Mouse (Mus musculus): ENCODE results near the gene Bmp8a.
"Not testable (repeated sequence)": the region's sequence is repeated elsewhere in the genome, so short reads cannot be mapped to it uniquely, and the experiment has no call there.

Gene Bmp8a

DNA sequence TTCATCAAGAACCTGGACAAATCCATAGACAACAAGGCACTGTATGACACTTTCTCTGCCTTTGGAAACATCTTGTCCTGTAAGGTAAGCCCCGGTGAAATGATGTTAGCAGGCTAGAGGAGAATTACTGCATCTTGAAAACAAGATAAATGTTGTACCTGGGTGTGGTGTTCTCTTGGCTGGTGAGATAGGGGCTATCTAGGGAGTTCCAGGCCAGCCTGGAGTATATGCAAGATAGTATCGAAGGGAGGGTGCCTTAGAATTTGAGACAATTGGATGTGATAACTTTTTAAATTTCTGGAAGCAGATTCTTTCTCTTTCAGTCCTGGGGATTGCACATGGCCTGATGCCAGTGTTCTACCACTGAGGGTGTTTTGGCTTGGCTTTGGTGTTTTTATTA lies 56.3 kb downstream of the Bmp8a start:
- peak in 1 of 2 experiments; percentile 31 for DNase-seq (ENCODE audit: low spot score in 2 of 2)

DNA sequence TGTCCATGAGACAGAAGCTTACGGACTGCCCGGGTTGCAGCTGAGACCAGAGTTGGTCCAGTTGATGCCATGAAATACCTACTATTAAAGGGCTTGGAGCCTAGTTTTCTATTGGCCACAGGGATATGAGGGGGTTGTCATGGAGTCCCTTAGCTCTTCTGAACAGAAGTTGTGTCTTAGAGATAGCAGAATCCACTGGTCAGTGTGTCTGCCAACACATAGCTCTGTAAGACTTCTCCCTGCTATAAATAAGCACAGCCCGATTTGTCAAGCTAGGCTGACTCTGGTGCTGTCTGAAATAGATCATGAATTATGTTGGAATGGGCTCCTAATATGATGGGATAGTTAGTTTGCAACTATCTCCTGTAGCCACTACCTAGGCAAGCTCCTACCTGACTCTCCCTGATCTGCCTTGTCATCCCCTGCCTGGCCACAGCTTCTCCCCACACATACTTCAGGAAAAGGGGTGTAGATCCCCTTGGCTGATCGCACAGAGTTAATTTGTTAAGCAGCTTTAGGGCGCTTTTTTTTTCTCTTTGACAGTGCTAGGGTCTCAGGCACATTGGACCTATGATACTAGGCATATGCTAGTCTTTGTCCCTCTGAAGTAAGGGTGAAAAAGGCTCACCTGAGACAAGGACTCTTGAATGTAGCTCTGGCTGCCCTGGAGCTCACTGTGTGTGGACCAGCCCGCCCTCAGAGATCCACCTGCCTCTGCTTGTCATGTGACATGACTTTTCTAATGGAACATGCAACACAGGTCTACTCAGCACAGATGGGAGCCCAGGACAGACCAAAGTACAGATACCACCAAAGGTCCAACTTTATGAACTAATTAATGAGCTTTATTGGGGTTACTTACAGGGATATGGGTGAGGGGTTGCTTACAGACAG lies 58.1 kb downstream of the Bmp8a start:
- DNase-seq (ENCODE audit: low spot score in 2 of 2): no peak

DNA sequence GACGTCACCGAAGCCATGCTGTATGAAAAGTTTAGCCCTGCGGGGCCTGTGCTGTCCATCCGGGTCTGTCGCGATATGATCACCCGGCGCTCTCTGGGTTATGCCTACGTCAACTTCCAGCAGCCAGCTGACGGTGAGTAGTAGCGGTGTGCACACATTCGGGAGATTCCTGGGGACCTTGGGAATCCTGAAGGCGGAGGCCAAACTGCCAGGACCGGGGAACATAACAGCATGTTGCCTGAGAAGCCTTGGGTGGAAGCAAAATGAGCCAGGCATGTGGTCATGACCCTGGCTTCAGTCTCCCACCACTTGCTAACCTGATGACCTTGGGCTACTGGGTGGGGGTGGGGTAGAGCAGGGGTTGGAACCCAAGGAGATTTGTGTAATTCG lies 59.4 kb downstream of the Bmp8a start:
- not testable (repeated sequence) for DNase-seq (ENCODE audit: low spot score in 2 of 2)

DNA sequence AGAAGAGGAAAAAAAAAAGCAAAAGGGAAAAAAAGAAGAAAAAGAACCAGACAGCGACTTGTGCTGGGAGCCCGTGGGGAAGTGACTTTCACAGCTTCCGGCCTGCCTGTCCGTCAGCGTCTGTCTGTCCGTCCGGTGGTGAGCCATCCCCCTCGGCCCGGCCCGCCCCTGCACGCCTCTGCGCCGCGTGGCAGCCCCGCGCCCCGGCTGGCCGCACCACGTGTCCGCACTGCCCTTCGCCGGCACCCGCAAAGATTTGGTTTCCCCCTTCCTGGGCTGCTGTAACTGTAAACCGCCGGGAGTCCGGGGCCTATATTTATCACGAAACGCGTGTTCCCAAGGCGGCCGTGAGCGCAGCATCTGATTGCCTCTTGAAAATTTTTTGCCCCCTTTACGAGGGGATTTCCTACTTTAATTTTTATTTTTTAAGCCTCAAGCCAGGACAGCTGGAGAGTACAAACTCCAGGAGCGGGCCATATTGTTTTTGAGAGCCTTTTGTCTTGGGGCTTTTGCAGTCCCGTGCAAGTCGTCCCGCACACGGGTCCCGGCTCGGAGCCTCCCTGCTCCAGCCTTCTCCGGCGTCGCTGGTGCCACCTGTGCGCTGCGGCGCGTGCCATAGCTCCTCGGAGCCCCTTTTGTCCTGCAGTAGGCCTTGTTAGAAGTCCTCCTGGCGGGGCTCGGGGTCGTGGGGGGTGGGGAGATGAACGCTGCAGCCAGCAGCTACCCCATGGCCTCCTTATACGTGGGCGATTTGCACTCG lies 60.0 kb downstream of the Bmp8a start:
- DNase-seq (ENCODE audit: low spot score in 2 of 2): not testable (repeated sequence)

DNA sequence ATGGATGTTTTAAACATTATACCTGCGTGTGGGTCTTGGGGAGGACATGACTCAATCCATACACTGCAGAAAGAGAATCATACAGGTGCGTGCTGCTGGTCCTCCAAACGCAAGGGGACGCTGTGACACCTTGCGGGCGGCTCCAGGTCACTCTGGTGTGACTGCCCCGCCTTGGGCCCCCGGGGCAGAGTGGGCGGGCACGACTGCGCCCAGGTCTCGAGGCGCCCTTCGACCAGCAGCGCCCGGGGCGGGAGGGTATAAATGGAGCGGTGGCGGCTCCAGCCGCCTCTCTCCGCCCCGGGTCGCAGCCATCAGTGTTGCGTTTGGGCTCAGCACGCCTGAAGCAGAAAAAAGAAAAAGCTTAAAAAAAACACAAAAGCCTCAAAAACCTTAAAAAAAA lies 60.6 kb downstream of the Bmp8a start:
- DNase-seq (ENCODE audit: low spot score in 2 of 2): peak; percentile 87 to 93

DNA sequence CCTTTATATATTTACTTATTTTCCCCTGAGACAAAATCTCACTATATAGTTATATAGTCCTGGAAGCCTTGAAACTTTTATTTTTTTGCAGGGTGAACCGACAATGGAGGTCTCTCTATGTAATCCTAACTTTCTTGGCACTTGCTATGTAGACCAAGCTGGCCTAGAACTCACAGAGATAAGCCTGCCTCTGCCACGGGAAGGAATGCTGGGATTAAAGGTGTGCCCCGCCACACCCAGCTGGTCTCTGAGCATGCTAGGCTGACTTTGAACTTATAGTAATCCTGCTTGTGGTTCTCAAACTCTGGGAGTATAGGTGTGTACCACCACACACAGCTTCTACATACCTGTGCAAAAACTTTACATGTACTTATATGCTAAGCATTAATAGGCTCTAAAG lies 62.9 kb downstream of the Bmp8a start:
- DNase-seq (ENCODE audit: low spot score in 2 of 2): no peak

DNA sequence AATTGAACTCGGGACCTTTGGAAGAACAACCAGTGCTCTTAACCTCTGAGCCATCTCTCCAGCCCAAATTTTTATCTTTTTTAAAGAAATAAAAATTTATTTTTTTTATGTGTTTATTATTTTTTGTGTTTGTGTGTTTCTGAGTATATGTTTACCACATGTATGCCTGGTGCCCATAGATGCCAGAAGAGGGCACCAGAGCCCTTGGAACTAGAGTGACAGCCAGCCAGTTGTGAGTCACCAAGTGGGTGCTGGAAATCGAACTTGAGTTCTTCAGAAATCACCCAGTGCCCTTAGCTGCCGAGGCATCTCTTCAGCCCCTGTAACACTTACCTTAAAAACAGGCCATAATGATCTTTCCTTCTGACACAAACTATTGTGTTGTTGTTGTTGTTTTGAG lies 72.0 kb downstream of the Bmp8a start:
- no peak for DNase-seq (ENCODE audit: low spot score in 2 of 2)
